Mouse (Mus musculus) cerebellum, adult 2 months (tissue): ENCODE measurements at regions not wholly inside any gene's neighbourhood (a gene's known extent, or its start where the extent isn't known, plus 50 kb on each side); places are given as distances from the start of the nearest gene placed in this dataset.

Experiments
- CTCF ChIP-seq: fragments of 200-500 bp; IDR thresholded peaks from 2 replicates; pipeline ENCODE4 v1.5.1; 2011; ENCODE audit warnings: low read depth, mild to moderate bottlenecking, control low read depth, low read length, moderate library complexity, borderline replicate concordance; ENCODE audit not compliant: insufficient read depth
- POLR2A ChIP-seq: fragments of 200-500 bp; IDR thresholded peaks from 2 replicates; pipeline ENCODE4 v1.6.1; 2011; ENCODE audit warnings: low read length, control low read depth, borderline replicate concordance; ENCODE audit not compliant: insufficient read depth

- TF ChIP-seq CTCF (no peak), POLR2A (no peak)
These were observed 146.0 kb upstream of the Runx1 start for GRCm38 (mm10) chr16:92971956-92972355.
